Mouse (Mus musculus): ENCODE results near the gene Ppy. TPM values are rescaled to one million over a fixed set of nuclear protein-coding genes. Genes with fewer than 3 reads are reported as not detected.
A peak's percentile ranks its signal among the peaks of the same experiment; 100 is the strongest.

Gene Ppy
- polyA plus RNA-seq (2015; fragmentation: Nextera tagmentation; extraction: Ambion mirVana), result 6.0 and 6.7 TPM in 2 replicates

- peaks cover 20% of the 10 kb centered on the region for H3K27me3 ChIP-seq (ENCODE audit: control insufficient read depth, insufficient read depth, low read length)
- H3K4me2 ChIP-seq (ENCODE audit: low read depth, low read length), result no peak within 1 kb of the TSS
- no peak within 1 kb of the TSS for H3K27ac ChIP-seq (ENCODE audit: low read length)
- H3K4me1 ChIP-seq (ENCODE audit: control insufficient read depth, insufficient read depth, low read length), result peaks cover 15% of the 10 kb centered on the region; the same call in 1 of the 2 replicates
- peak within 1 kb of the TSS; percentile 17; the same call in 1 of the 2 replicates for H3K9ac ChIP-seq (ENCODE audit: low read length)
- 84% methylated on average over 4 of the region's 4 CpGs for WGBS
- H3K36me3 ChIP-seq (ENCODE audit: control insufficient read depth, insufficient read depth, low read length), result no peaks in the 10 kb centered on the region
- no peak within 1 kb of the TSS for H3K4me3 ChIP-seq (replicated peaks; ENCODE audit: low read length)
- no peak for ATAC-seq (ENCODE audit: insufficient read depth, low FRiP score)
- no peaks in the 10 kb centered on the region for H3K9me3 ChIP-seq (replicated peaks; ENCODE audit: control insufficient read depth, low read length)
Measured at GRCm38 (mm10) chr11:102101219-102101618, at the start of gene Ppy. Gene Ppy (minus strand): TSS chr11:102101319.

DNA sequence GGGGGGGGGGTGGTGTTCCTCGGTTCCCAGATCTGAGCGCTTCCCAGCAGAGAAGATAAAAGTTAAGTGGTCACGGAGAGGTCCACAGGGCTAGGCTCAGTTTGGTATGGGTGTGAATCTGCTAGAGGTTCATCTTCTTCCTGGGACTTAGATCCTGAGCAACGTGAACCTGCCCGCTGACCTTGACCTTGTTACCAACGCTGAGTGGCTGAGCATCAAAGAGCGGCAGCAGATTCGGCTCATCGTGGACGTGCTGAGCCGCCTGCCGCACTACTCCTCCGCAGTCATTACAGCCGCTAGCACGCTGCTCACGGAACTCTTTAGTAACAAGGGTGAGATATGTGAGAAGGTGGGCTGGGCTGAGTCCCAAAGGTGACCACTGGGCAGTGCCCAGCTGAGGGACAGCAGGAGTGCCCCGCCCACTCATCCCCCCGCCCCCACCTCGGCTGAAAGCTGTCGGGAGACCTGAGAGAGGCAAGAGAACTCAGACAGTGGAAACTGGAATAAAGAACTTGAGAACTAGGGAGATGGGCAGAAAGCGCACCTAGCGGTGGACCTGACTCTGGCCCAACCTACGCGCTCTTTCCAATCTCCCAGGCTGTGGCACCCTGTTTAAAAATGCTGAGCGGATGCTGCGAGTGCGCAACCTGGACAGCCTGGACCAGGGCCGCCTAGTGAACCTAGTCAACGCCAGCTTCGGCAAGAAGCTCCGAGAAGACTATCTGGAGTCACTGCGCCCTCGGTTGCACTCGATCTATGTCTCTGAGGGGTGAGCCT is 46.3 kb upstream of the Ppy start:
- no peak overlapping the region for H3K27ac ChIP-seq (ENCODE audit: low read length)
- H3K4me2 ChIP-seq (ENCODE audit: low read depth, low read length), result 0 out of 2 replicates have a peak overlapping the region, but pooled peaks have one; percentile 7
- no peak overlapping the region for H3K4me3 ChIP-seq (replicated peaks; ENCODE audit: low read length)
- H3K27me3 ChIP-seq (ENCODE audit: control insufficient read depth, insufficient read depth, low read length), result peaks cover 45% of the 10 kb centered on the region
- no peaks in the 10 kb centered on the region for H3K4me1 ChIP-seq (ENCODE audit: control insufficient read depth, insufficient read depth, low read length)
- no peak for ATAC-seq (ENCODE audit: insufficient read depth, low FRiP score)
- 12% methylated on average over 34 of the region's 34 CpGs for WGBS
- no peak overlapping the region for H3K9ac ChIP-seq (ENCODE audit: low read length)
- H3K9me3 ChIP-seq (replicated peaks; ENCODE audit: control insufficient read depth, low read length), result no peaks in the 10 kb centered on the region
- no peaks in the 10 kb centered on the region for H3K36me3 ChIP-seq (ENCODE audit: control insufficient read depth, insufficient read depth, low read length)

- no peak overlapping the region for H3K4me2 ChIP-seq (ENCODE audit: low read depth, low read length)
- peaks cover 45% of the 10 kb centered on the region for H3K27me3 ChIP-seq (ENCODE audit: control insufficient read depth, insufficient read depth, low read length)
Measured at GRCm38 (mm10) chr11:102146531-102146930, 45.4 kb upstream of the Ppy start.

DNA sequence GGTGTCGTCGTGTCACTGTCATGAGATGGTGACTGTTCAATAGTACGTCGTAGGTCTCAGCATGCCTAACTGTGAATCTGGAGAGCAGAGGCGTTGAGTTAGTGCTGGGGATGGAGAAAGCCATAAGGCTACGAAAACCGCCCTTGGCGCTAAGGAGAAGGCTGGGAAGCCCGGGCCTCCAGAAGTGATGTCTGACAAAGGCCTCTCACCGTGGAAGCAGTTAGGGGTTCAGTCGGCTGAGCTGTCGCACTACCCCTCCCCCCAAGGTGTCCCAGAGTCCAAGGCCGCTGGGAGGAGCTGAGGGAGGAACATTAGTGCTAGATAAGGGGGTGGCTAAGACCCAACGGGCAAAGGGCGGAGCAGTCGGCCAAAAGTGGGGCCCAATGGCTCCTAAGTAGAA is 44.9 kb upstream of the Ppy start:
- Histone ChIP-seq H3K27ac (ENCODE audit: low read length) (no peak overlapping the region), H3K4me1 (ENCODE audit: control insufficient read depth, insufficient read depth, low read length) (no peaks in the 10 kb centered on the region), H3K4me3 (replicated peaks; ENCODE audit: low read length) (peak overlapping the region; percentile 30), H3K4me2 (ENCODE audit: low read depth, low read length) (peak overlapping the region; percentile 44), H3K36me3 (ENCODE audit: control insufficient read depth, insufficient read depth, low read length) (no peaks in the 10 kb centered on the region), H3K27me3 (ENCODE audit: control insufficient read depth, insufficient read depth, low read length) (peaks cover 45% of the 10 kb centered on the region), H3K9ac (ENCODE audit: low read length) (no peak overlapping the region; the same call in 1 of the 2 replicates), H3K9me3 (replicated peaks; ENCODE audit: control insufficient read depth, low read length) (no peaks in the 10 kb centered on the region)
- WGBS, result 9% methylated on average over 16 of the region's 16 CpGs
- no peak for ATAC-seq (ENCODE audit: insufficient read depth, low FRiP score)

More at GRCm38 (mm10) chr11:102146531-102146930, 45.4 kb upstream of the Ppy start:
- H3K36me3 ChIP-seq (ENCODE audit: control insufficient read depth, insufficient read depth, low read length), result no peaks in the 10 kb centered on the region
- ATAC-seq (ENCODE audit: insufficient read depth, low FRiP score), result no peak
- peak overlapping the region; percentile 30 for H3K4me3 ChIP-seq (replicated peaks; ENCODE audit: low read length)
- H3K4me1 ChIP-seq (ENCODE audit: control insufficient read depth, insufficient read depth, low read length), result no peaks in the 10 kb centered on the region
- H3K9me3 ChIP-seq (replicated peaks; ENCODE audit: control insufficient read depth, low read length), result no peaks in the 10 kb centered on the region
- 0 out of 2 replicates have a peak overlapping the region, but pooled peaks have one; percentile 25 for H3K9ac ChIP-seq (ENCODE audit: low read length)
- no peak overlapping the region for H3K27ac ChIP-seq (ENCODE audit: low read length)
- WGBS, result 10% methylated on average over 17 of the region's 17 CpGs

- Histone ChIP-seq H3K27ac (ENCODE audit: low read length) (no peak within 1 kb of the TSS), H3K4me3 (replicated peaks; ENCODE audit: low read length) (peak within 1 kb of the TSS; percentile 30), H3K9me3 (replicated peaks; ENCODE audit: control insufficient read depth, low read length) (no peaks in the 10 kb centered on the region), H3K9ac (ENCODE audit: low read length) (peak within 1 kb of the TSS; percentile 17; the same call in 1 of the 2 replicates), H3K36me3 (ENCODE audit: control insufficient read depth, insufficient read depth, low read length) (no peaks in the 10 kb centered on the region), H3K4me2 (ENCODE audit: low read depth, low read length) (peak within 1 kb of the TSS; percentile 44), H3K27me3 (ENCODE audit: control insufficient read depth, insufficient read depth, low read length) (peaks cover 45% of the 10 kb centered on the region), H3K4me1 (ENCODE audit: control insufficient read depth, insufficient read depth, low read length) (no peaks in the 10 kb centered on the region)
- WGBS, result 2% methylated on average over 50 of the region's 50 CpGs
- ATAC-seq (ENCODE audit: insufficient read depth, low FRiP score), result 0 out of 2 replicates have a peak, but pooled peaks have one; percentile 8
Measured at GRCm38 (mm10) chr11:102145471-102146001, 44.4 kb upstream of the Ppy start, which contains the start of gene Nags. Gene Nags (plus strand): TSS chr11:102145513.

DNA sequence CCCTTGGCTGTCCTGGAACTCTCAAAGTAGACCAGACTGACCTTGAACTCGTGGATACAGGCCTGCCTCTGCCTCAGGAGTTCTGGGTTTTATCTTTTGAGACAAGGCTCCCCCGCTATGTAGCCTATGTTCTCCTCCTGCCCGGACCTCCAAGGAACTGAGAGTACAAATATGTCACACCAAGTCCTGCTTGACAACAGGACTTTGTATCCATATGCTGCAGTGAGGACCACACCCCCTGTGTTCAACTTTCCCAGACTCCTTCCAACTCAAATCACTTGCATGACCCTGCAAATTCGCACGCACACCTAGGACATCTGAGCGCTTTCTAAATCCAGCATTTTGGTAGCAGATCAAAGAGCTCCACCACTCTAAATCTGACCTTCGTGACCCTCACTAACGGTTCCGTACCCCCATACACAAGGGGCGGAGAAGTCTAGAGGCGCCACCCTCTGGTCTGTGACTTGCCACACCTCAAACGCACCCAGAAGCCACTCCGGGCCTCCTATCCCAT is 43.9 kb upstream of the Ppy start:
- peak overlapping the region; percentile 17; the same call in 1 of the 2 replicates for H3K9ac ChIP-seq (ENCODE audit: low read length)

DNA sequence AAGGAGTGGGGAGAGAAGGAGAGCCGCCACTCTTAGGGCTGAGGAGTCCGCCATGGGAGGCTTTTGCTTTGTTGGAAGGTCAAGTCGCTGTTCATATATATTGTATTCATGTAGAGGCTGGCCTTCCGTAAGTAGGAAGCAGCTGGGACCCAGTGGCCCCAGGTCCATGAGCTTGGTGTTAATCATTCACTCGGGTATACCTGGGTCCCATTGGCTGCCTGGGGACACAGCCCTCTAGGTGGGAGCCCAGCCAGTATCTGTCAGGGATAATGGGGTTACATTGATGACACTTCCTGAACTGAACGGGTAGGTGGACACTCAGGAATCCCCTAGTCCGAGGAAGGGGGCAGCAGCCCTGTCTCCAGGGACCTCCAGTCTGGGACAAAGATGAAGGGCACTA is 41.2 kb upstream of the Ppy start:
- Histone ChIP-seq H3K4me1 (ENCODE audit: control insufficient read depth, insufficient read depth, low read length) (no peaks in the 10 kb centered on the region), H3K36me3 (ENCODE audit: control insufficient read depth, insufficient read depth, low read length) (no peaks in the 10 kb centered on the region), H3K27ac (ENCODE audit: low read length) (no peak overlapping the region), H3K27me3 (ENCODE audit: control insufficient read depth, insufficient read depth, low read length) (peaks cover 28% of the 10 kb centered on the region), H3K4me2 (ENCODE audit: low read depth, low read length) (no peak overlapping the region), H3K4me3 (replicated peaks; ENCODE audit: low read length) (no peak overlapping the region), H3K9ac (ENCODE audit: low read length) (no peak overlapping the region), H3K9me3 (replicated peaks; ENCODE audit: control insufficient read depth, low read length) (no peaks in the 10 kb centered on the region)
- WGBS, result 54% methylated on average over 7 of the region's 7 CpGs
- ATAC-seq (ENCODE audit: insufficient read depth, low FRiP score), result peak; percentile 54; the same call in 1 of the 2 replicates

More for the DNA sequence above, 43.9 kb upstream of the Ppy start:
- H3K9me3 ChIP-seq (replicated peaks; ENCODE audit: control insufficient read depth, low read length), result no peaks in the 10 kb centered on the region
- WGBS, result 29% methylated on average over 13 of the region's 13 CpGs
- H3K27me3 ChIP-seq (ENCODE audit: control insufficient read depth, insufficient read depth, low read length), result peaks cover 45% of the 10 kb centered on the region
- peak; percentile 63; the same call in 1 of the 2 replicates for ATAC-seq (ENCODE audit: insufficient read depth, low FRiP score)
- H3K4me3 ChIP-seq (replicated peaks; ENCODE audit: low read length), result peak overlapping the region; percentile 30
- H3K36me3 ChIP-seq (ENCODE audit: control insufficient read depth, insufficient read depth, low read length), result no peaks in the 10 kb centered on the region
- no peak overlapping the region for H3K27ac ChIP-seq (ENCODE audit: low read length)
- H3K4me1 ChIP-seq (ENCODE audit: control insufficient read depth, insufficient read depth, low read length), result no peaks in the 10 kb centered on the region
- H3K4me2 ChIP-seq (ENCODE audit: low read depth, low read length), result peak overlapping the region; percentile 44

DNA sequence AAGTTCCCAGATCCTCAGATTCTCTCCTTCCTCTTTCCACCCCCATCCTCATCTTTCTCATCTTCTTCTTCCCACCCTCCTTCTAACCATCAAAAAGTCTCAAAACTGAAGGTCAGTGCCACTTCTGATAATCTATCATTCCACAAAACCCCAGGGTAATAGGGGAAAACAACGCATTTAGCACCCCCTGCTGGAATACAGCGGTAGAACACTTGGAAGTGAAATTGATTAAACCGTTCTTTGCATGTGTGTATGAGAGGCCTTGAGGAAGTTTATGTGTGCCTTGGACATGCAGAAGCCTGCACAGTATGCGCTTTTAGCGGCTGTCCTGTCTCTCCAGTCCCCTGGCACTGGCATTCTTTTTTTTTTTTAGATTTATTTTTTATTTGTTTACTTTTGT is 39.4 kb upstream of the Ppy start:
- Histone ChIP-seq H3K4me3 (replicated peaks; ENCODE audit: low read length) (no peak overlapping the region), H3K4me1 (ENCODE audit: control insufficient read depth, insufficient read depth, low read length) (no peaks in the 10 kb centered on the region), H3K9me3 (replicated peaks; ENCODE audit: control insufficient read depth, low read length) (no peaks in the 10 kb centered on the region), H3K27me3 (ENCODE audit: control insufficient read depth, insufficient read depth, low read length) (peaks cover 10% of the 10 kb centered on the region), H3K9ac (ENCODE audit: low read length) (no peak overlapping the region), H3K4me2 (ENCODE audit: low read depth, low read length) (no peak overlapping the region), H3K36me3 (ENCODE audit: control insufficient read depth, insufficient read depth, low read length) (no peaks in the 10 kb centered on the region), H3K27ac (ENCODE audit: low read length) (no peak overlapping the region)
- no peak for ATAC-seq (ENCODE audit: insufficient read depth, low FRiP score)
- WGBS, result 3% methylated on average over 5 of the region's 5 CpGs

DNA sequence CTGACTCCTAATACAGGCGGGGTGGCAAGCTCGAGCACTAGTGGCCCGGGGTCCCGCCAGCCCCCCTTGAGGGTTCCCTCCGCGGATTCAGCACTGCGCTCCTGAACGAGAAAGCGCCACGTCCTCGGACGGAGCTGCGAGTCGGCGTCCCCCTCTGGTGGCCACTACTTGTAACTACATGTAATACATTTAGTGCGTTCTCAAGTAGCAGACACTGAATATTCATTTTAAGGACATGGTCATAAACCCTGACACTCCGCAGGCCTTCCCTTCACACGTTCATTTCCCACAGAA is 37.3 kb upstream of the Ppy start:
- no peaks in the 10 kb centered on the region; the same call in 1 of the 2 replicates for H3K27me3 ChIP-seq (ENCODE audit: control insufficient read depth, insufficient read depth, low read length)
- no peaks in the 10 kb centered on the region for H3K9me3 ChIP-seq (replicated peaks; ENCODE audit: control insufficient read depth, low read length)
- peak overlapping the region; percentile 59 for H3K4me2 ChIP-seq (ENCODE audit: low read depth, low read length)
- peak overlapping the region; percentile 31 for H3K4me3 ChIP-seq (replicated peaks; ENCODE audit: low read length)
- no peaks in the 10 kb centered on the region for H3K36me3 ChIP-seq (ENCODE audit: control insufficient read depth, insufficient read depth, low read length)
- no peak overlapping the region for H3K27ac ChIP-seq (ENCODE audit: low read length)
- H3K4me1 ChIP-seq (ENCODE audit: control insufficient read depth, insufficient read depth, low read length), result no peaks in the 10 kb centered on the region
- no peak for ATAC-seq (ENCODE audit: insufficient read depth, low FRiP score)
- peak overlapping the region; percentile 62 for H3K9ac ChIP-seq (ENCODE audit: low read length)
- WGBS, result under 1% methylated on average over 18 of the region's 18 CpGs
